Mouse (Mus musculus) E14TG2a.4 (cell line): ENCODE measurements around the gene Zc3h12b.

Experiments used
- CTCF ChIP-seq: conservative IDR thresholded peaks from 2 replicates; pipeline ENCODE4 v1.5.1; 2014; ENCODE audit warnings: low read length
- POU5F1 ChIP-seq: IDR thresholded peaks from 2 replicates; pipeline ENCODE4 v1.6.1; 2014; ENCODE audit warnings: low read length, borderline replicate concordance

- TF ChIP-seq CTCF (no peak), POU5F1 (no peak)
These were observed 236.7 kb downstream of the Zc3h12b start for GRCm38 (mm10) chrX:95948135-95948534.
